Mouse (Mus musculus) Patski (cell line): ENCODE measurements at regions not wholly inside any gene's neighbourhood (a gene's known extent, or its start where the extent isn't known, plus 50 kb on each side); places are given as distances from the start of the nearest gene placed in this dataset.

Experiments
- ATAC-seq: fragments of 100-300 bp; one replicate; pipeline ENCODE4 v1.8.0; 2021
- CTCF ChIA-PET: fragments of 350-600 bp; sonication (Branson Sonifier 250); formaldehyde crosslinking; loops from one replicate; lab custom pipeline; 2022; ENCODE audit warnings: inconsistent platforms; lab: Charles Lee
- POLR2A ChIA-PET: fragments of 350-600 bp; sonication (Branson Sonifier 250); formaldehyde crosslinking; loops from one replicate; lab custom pipeline; 2022; ENCODE audit warnings: antibody characterized with exemption, inconsistent platforms; lab: Charles Lee
- DNase-seq: peaks from one replicate; pipeline ENCODE4 v3.0.0-alpha.2; 2011; ENCODE audit warnings: low read depth, low spot score
- H3K27me3 ChIP-seq: fragments of 371-371 bp; one replicate; pipeline ENCODE4 v1.5.1; 2021
- CTCF ChIP-seq: fragments of 100-300 bp; IDR thresholded peaks from one replicate; pipeline ENCODE4 v1.5.1; 2021
- in situ Hi-C: fragments of 300-500 bp; cut with MboI; formaldehyde crosslinking; loops from 3 replicates; pipeline ENCODE4 v1.11.1; 2018; ENCODE audit warnings: low pct_unique_long_range_greater_than_20kb, mixed read lengths

GRCm38 (mm10) chr2:174848981-174849681 lies 88.7 kb downstream of the Edn3 start:
- POLR2A ChIA-PET = interaction anchor here (0.7 kb wide), 1 partner anchor 26 kb away, joined by 5 read pairs; no protein-coding TSS in a partner anchor
- no peaks in the 10 kb centered on the region for H3K27me3 ChIP-seq
- CTCF ChIA-PET = no interaction called here
- no peak for ATAC-seq
- no peak for TF ChIP-seq CTCF
- in situ Hi-C loops = no loop called here
- DNase-seq = no peak

GRCm38 (mm10) chr2:174850860-174851259 lies 90.4 kb downstream of the Edn3 start:
- DNase-seq (no peak), ATAC-seq (no peak)
- in situ Hi-C loops = no loop called here
- ChIA-PET POLR2A (no interaction called here), CTCF (no interaction called here)
- no peak for TF ChIP-seq CTCF
- no peaks in the 10 kb centered on the region for H3K27me3 ChIP-seq

GRCm38 (mm10) chr2:174851525-174852330 lies 91.3 kb downstream of the Edn3 start:
- TF ChIP-seq CTCF = peak; percentile 86
- H3K27me3 ChIP-seq = no peaks in the 10 kb centered on the region
- ChIA-PET CTCF (no interaction called here), POLR2A (no interaction called here)
- in situ Hi-C loops = no loop called here
- ATAC-seq (peak; percentile 47), DNase-seq (no peak)

GRCm38 (mm10) chr2:174853786-174854185 lies 93.4 kb downstream of the Edn3 start:
- DNase-seq = no peak
- TF ChIP-seq CTCF = no peak
- no peak for ATAC-seq
- in situ Hi-C loops = no loop called here
- ChIA-PET CTCF (no interaction called here), POLR2A (no interaction called here)
- no peaks in the 10 kb centered on the region for H3K27me3 ChIP-seq

- ATAC-seq (no peak), DNase-seq (no peak)
- CTCF ChIA-PET = no interaction called here
- no peaks in the 10 kb centered on the region for H3K27me3 ChIP-seq
- POLR2A ChIA-PET = no interaction called here
- no peak for TF ChIP-seq CTCF
- in situ Hi-C loops = loop anchor here (5.0 kb wide), 1 partner anchor 543 kb away; no protein-coding TSS in a partner anchor
Measured at GRCm38 (mm10) chr2:174855548-174855947, 95.1 kb downstream of the Edn3 start.

GRCm38 (mm10) chr2:174856135-174856534 lies 95.7 kb downstream of the Edn3 start:
- POLR2A ChIA-PET = no interaction called here
- CTCF ChIA-PET = no interaction called here
- in situ Hi-C loops = loop anchor here (5.0 kb wide), 1 partner anchor 544 kb away; no protein-coding TSS in a partner anchor
- H3K27me3 ChIP-seq = no peaks in the 10 kb centered on the region
- no peak for DNase-seq
- no peak for ATAC-seq
- no peak for TF ChIP-seq CTCF

- peak; percentile 78 for TF ChIP-seq CTCF
- no peak for ATAC-seq
- ChIA-PET CTCF (interaction anchor here (0.7 to 3.0 kb wide), 4 partner anchors 12 to 679 kb away, joined by 3 to 16 read pairs (median 8); no protein-coding TSS in a partner anchor), POLR2A (no interaction called here)
- in situ Hi-C loops = loop anchor here (5.0 kb wide), 1 partner anchor 546 kb away; no protein-coding TSS in a partner anchor
- H3K27me3 ChIP-seq = no peaks in the 10 kb centered on the region
- peak; percentile 25 for DNase-seq
Measured at GRCm38 (mm10) chr2:174858011-174858834, 97.8 kb downstream of the Edn3 start.

- H3K27me3 ChIP-seq = no peaks in the 10 kb centered on the region
- ATAC-seq (no peak), DNase-seq (no peak)
Measured at GRCm38 (mm10) chr2:174858835-174859215, 98.4 kb downstream of the Edn3 start.

GRCm38 (mm10) chr2:174859533-174859932 lies 99.1 kb downstream of the Edn3 start:
- TF ChIP-seq CTCF = peak; percentile 74
- CTCF ChIA-PET = interaction anchor here (0.9 to 3.0 kb wide), 4 partner anchors 186 to 550 kb away, joined by 3 to 16 read pairs (median 8); no protein-coding TSS in a partner anchor
- H3K27me3 ChIP-seq = no peaks in the 10 kb centered on the region
- ATAC-seq (no peak), DNase-seq (no peak)
- POLR2A ChIA-PET = interaction anchor here (0.6 kb wide), 1 partner anchor 291 kb away, joined by 3 read pairs; no protein-coding TSS in a partner anchor
- in situ Hi-C loops = loop anchor here (5.0 kb wide), 1 partner anchor 547 kb away; no protein-coding TSS in a partner anchor

More at GRCm38 (mm10) chr2:174858835-174859215, 98.4 kb downstream of the Edn3 start:
- no peak for TF ChIP-seq CTCF
- in situ Hi-C loops = loop anchor here (5.0 kb wide), 1 partner anchor 547 kb away; no protein-coding TSS in a partner anchor
- ChIA-PET CTCF (interaction anchor here (0.7 to 3.0 kb wide), 5 partner anchors 12 to 679 kb away, joined by 3 to 16 read pairs (median 4); no protein-coding TSS in a partner anchor), POLR2A (no interaction called here)

GRCm38 (mm10) chr2:174864657-174865056 lies 104.2 kb downstream of the Edn3 start:
- ATAC-seq (no peak), DNase-seq (no peak)
- in situ Hi-C loops = no loop called here
- H3K27me3 ChIP-seq = no peaks in the 10 kb centered on the region
- ChIA-PET POLR2A (no interaction called here), CTCF (no interaction called here)
- no peak for TF ChIP-seq CTCF
